Mouse (Mus musculus) liver, embryonic 14.5 days (tissue): ENCODE data around the gene Sh3bp4.

Experiments used
- CTCF ChIP-seq: IDR thresholded peaks from 2 replicates; pipeline ENCODE4 v1.5.1; 2016; ENCODE audit warnings: antibody characterized with exemption, low read depth, control low read depth
- EP300 ChIP-seq: IDR thresholded peaks from 2 replicates; pipeline ENCODE4 v1.6.1; 2016; ENCODE audit warnings: antibody characterized with exemption, low read depth

DNA sequence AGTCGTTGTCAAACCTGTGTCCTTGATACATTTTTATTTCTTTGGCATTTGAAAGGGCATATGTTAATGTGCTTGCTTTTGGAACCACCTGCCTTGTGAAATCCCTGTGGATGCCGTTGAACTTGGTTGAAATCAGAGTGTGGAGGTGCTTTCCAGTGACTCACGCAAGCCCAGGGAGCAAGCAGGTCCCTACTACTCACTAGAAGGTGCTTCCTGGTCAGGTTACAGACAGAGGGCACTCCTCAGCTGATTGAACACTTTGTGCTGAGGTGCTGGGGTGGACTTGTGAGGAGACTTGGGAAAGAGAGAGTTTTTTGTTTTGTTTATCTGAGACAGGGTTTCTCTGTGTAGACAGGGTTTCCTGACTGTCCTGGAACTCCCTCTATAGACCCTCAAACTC is 43.5 kb downstream of the Sh3bp4 start:
- TF ChIP-seq CTCF: no peak
- no peak for TF ChIP-seq EP300
